Mouse (Mus musculus) kidney, adult 9 months (tissue): Measurements from ENCODE around the gene Ahnak.
"Not testable (repeated sequence)": the region's sequence is repeated elsewhere in the genome, so short reads cannot be mapped to it uniquely, and the experiment has no call there.

Experiments
- DNase-seq: peaks from one replicate; pipeline ENCODE4 v3.0.0; 2022

Ahnak gene

DNA sequence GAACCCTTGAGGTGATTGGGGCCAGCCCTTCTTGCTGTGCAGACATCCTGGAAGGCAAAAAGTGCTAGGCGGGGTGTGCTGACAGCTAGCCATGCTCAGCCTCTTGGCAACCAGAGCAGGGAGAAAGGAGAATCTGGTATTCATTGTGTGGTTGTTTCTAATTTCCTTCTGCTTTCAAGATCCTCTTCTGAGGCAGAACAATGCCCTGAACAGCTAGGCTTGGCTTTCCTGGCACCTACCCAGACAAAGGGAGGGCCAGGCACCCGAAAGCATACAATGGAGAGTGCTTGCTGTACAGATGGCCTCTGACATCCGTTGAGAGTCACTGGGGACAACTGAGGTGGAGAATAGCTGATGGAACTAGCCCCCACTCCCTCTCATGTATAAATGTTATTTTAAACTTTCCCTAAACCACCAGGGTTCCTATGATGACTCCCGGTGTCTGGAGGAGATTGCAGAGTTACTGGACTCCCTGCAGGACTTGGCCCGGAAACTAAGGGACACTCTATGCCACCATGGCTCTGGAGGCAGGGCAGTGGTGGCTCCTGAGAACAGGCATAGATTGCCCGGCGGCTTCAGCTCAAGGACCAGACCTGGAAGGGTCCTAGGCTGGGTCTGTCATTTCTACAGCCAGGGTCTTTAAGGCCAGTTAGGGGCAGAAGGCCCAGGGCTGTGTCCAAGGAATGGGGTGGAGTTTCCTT lies 82.5 kb downstream of the Ahnak start:
- peak; percentile 66 for DNase-seq

DNA sequence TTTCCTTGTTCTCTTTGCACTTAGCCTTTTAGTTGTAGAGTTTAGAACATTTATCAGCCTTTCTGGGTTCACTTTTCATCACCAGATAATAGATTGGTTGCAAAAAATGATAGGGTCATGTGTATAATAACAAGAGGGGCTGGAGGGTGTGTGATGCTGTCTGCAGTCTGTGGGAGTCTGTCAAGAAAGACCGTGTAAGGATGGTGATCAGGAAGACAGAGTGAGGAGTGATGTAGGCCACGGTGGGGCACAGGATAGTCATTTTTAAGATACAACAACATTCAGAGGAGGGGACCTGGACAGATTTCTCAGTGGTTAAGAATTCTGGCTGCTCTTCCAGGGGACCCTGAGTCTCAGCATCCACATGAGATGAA lies 83.1 kb downstream of the Ahnak start:
- no peak for DNase-seq

DNA sequence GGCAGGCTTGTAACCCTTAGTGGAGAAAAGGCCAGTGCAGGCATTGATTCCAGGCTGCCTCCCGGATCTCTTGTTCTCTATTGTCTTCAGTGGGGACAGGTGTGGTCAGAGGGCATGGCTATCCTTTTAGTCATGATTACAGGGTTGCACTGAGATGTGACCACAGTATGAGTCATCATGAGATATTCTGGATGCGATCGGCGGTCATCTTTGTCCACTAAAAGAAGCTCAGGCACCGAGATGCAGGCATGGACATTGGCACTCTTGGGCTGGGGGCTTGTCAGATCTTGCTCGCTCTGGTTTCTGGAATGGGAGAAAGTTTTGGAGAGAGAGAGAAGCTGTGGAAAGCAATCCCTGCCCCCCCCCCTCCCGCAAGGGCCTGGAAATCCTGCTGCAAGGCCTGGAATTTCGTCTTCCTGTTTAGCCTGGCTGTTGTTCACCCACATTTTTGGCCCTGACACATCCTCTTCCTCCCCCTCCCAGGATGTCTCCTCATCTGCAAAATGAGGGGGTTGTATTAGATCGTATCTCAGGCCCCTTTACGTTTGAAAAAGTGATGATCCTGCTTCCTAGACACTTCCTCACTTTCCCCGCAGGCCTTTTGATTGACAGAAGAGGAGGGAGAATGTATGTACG lies 84.8 kb downstream of the Ahnak start:
- DNase-seq, result peak; percentile 43

DNA sequence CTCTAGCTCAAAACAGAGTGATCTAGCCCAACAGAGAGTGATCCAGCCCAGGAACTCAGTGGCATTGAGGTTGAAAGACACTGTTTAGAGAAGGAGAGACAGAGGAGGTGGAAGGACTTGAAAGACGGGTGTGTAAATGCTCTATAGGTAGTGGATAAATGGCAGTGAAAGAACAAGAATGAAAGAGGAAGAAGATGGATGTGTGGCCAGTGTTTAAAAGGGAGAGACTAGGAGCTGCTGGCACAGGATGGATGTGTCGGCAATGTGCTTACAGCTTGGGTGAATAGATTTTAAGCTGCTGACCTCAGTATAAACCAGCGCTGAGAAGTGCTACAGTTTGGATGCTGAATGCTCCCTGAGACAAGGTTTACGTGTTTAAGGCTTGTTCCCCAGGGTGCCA lies 85.3 kb downstream of the Ahnak start:
- no peak for DNase-seq

DNA sequence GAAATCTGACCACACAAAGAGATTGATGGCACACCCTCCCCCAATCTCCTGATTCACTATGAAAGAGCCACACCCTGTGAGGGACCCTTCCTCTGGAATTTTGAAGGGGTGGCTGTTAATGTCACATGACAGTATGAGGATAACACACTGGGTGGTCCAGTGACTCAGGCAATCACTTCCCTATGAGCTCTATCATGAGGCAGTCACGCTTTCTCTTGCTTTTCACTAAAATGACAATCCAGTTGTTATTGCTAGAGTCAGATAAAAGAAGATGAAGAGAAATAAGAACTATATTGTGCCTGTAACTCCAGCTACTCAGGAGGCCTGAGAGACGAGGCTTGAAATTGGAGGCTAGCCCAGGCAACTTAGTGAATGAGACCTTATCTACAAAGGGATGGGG lies 86.5 kb downstream of the Ahnak start:
- DNase-seq, result no peak

DNA sequence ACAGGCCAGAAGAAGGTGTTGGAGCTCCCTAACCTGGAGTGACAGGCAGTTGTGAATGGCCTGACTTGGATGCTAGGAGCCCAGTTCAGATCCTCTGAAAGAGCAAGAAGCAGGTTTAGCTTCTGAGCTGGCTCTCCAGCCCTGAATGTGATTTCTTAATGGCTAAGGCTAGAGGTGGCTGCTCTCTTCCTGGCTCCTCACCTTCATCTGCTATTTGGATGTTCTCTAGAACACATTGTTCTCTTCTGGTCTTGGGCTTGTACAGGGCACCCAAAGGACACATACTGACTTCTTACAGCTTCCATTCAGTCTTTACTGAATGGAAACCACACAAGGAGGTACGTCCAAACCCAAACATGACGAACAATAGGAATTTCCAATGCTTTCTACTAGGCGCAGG lies 87.0 kb downstream of the Ahnak start:
- DNase-seq, result no peak

DNA sequence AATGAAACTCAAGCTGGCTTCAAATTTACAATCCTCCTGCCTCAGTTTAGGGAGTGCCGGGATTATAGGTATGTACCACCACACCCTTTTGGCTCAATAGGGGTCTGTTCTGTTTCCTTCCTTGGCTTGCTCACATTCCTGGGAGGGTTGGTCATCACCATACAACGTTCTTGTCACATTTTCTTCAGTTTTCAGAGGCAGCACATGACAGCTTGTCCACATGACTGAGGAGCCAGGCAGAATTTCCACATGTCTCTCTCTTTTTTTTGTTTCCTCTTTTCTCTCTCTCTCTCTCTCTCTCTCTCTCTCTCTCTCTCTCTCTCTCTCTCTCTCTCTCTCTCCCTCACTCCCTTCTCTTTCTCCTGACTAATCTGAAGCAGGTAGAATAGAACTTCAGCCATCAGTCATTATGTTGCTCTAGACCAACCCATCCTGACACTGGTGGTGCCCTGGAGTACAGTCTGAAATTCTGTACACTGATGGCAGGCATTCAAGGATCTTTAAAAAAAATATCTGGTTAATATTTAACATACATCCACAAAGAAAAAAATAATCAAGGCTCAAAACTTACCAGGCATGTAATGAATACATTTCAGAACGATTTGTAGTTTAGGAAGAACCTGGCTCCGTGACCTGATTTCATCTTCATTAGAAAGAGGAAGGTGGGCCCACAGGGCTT lies 88.0 kb downstream of the Ahnak start:
- DNase-seq, result peak; percentile 35

DNA sequence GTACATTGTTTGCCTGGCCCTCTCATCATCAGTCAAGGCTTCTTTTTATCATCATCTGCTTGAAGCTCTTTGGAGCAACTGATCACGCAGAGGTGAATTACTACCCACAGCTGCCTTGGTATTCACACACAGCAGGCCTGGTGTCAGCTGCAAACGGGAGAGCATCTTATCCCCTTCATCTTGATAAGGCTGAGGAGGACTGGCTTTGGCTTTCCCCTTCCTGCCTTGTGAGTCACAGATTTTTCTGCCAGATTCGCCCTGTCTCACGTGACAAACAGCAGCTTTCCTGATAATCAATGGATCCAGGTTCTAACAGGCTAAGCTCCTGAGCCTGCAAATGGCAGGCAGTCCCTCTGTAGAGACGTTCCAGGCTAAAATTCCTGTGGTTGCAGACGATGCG lies 90.8 kb downstream of the Ahnak start:
- DNase-seq, result no peak

DNA sequence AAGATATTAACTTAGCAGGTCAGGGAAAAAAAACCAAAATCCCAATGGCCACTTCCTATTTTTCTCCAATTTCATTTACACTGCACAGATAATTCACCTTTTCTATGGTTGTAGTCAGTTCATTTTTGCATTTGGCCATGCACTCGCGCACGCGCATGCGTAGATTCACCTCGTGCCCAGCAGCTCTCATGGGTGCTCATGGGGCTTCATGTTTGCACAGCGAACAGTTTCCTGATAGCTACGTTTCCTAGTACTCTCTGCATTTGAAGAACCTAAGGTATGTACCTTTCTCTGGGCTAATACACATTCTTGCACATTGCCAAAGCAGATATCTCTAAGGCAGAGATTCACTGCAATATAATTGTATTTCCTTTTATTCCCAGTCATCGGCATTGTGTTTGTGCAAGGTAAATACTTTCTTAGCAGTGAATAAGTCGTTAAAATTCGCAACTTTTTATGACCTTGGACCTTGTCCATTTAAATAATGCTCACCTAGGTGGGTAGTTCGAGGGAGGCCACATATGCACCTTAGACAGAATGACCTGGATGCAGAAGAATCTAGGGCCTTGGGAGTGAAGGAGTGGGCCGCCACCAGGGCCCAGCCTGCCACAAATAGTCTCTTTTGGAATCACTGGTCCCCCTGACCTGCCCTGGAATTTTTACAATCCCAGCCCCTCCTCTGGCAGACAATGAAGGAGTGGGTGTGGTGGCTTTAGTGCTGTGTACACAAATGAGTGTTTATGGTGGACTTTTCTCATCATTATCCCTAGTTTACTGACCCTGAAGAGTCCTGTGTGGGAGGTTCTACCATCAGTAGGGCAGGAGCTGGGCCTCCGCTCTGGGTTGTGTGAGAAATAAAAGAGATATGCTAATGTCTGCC lies 92.5 kb downstream of the Ahnak start:
- no peak for DNase-seq

DNA sequence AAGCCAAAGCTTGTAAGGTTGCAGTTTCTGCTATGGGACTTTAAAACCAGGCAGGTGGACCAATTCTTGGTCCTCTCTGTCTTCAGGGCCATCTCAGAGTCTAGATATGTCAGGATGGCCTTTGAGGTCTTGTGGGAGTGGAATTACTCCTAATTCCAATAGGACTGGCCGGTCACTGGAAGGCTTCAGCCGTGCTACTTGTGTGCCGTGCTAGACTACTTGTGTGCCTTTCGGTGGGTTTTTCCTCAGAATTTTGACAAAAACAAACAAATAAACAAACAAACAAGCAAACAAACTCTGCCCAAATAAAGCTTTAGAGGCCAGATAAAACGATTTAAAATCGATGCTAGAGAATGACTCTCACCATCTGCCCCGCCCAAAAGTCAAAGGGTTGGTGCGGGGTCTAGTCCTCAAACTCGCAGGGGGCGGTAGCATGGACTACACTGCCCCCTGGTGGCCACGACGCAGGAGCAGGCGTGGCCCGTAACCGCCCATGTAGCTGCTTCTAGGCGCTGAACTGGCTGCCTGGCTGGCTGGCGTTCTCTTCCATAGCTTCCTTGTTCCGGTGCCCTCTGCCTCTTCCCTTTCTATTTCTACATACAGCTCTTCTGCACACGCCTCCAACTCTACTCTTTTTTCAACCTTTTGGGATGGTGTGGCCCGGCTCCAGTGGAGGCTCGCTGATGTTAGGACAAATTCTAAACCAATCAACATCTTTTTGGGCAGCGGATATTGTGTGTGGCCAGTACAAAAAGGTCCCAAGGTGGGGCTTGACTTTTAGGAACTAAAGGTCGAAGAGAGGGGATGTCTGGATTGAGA lies 93.3 kb downstream of the Ahnak start:
- peak; percentile 87 for DNase-seq

DNA sequence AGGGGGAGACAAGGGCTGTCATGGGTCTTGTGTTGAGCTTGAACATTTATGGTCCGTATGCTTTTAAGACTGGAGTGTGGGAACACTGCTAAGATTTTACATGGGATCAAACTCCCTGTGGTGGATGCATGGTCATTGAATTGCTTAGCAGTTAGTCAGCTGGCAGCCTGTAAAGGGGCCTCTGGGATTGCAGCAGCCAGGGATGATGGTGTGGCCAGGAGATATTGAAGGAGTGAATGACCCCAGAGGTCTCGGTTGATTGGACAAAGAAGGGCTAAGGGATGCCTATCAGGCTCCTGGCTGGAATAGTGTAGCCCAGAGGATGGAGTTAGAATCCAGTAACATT lies 93.9 kb downstream of the Ahnak start:
- DNase-seq, result no peak

DNA sequence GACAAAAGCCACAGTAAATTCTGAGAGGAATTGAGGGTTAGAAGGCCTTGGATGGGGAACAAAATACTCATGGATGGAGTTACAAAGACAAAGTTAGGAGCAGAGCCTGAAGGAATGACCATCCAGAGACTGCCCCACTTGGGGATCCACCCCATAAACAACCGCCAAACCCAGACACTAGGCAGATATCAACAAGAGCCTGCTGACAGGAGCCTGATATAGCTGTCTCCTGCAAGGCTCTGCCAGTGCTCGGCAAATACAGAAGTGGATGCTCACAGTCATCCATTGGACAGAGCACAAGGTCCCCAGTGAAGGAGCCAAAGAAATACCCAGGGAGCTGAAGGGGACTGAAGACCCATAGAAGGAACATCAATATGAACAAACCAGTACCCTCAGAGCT lies 94.8 kb downstream of the Ahnak start:
- not testable (repeated sequence) for DNase-seq

DNA sequence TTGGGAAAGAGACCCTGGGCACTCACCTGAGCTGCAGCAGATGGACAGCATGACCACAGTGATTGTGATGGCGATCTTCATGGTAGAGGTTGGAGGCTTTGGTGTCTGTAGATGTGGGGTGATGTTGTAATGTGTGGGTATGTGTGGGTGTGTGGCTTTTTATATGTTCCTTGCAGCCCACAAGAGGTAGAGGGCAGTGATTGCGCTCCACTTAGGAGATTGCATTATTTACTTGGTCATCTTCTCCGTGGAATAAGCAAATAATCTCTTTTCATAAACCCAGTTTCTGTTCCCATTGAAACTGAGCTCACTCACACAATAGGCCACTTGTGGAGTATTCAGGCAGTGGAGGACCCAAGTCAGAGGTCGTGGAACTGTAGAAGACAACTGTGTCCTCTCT lies 98.7 kb downstream of the Ahnak start, which contains the start of gene Scgb1a1:
Gene Scgb1a1 (minus strand): TSS at position 138 of the 400 bp plus-strand sequence.
- DNase-seq, result no peak

DNA sequence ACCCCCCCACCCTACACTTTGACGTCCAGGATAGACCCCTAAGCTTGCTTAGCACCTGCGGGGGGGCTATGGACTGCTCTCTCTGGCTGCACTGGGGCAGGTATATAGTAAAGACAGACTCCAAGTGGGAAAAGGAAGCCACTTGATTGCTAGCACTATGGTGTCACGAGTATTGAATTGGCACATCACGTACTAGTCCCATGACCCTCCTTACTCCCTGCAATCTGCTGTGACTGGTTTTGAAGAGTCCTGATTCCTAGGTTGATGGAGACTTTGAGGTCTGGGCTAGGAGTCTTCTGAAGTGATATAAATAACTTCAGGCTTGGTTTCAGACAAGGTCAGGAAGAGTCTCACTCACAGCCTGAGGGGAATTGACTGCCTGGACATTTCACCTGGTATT lies 101.1 kb downstream of the Ahnak start:
- DNase-seq, result no peak

DNA sequence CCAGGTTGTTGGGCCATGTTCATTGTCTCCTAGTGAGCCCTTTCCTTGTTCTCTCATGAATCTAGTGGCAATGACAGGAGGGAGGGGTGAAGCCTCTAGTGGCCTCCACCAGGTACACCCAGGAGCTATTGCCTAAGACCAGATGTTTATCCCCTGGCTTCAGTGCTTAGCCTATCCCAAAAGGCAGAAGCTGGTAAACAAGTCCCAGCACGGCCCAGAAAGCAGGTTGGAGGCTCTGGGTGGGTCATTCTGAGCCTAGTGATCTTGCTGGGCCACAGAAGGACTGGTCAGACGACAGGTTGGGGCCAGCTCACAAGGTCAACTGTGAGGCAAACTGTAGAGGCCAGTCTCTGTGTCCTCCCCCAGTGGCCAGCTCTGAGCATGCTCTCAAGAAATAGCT lies 101.6 kb downstream of the Ahnak start:
- no peak for DNase-seq

DNA sequence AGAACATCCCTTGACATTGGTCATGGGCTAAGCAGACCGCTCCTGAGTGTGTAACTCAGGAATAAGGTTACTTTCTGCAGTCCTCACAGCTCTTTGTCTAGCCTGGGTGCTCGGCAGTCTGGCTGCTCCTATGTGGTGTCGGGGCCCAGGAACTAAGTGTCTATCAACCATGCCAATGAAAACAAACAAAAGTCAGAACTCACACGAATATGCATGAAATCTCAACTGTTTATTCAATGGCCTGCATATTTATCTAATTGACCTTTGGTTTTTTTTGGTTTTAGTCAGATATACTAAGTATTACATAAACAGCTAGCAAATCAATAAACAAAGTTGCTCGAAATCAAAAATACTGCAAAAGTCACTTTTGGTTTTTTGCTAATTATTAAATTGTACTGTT lies 106.0 kb downstream of the Ahnak start:
- no peak for DNase-seq

DNA sequence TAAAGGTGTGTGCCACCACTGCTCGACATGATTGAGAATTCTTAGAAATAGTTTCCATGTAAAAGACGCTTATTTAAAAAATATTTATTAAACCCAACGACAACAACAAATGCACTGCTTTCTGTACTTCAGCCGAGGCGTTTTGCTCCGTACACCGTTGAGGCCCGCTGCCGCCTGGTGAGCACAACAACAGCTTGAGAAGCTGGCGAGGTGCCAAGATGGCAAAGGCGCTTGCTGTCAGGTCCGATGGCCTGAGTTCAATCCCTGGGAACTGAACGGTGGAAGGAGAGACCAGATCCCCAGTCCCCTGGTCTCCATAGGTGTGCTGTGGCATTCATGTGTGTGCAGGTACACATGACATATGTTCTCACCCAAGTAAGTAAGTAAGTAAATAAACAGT lies 108.4 kb downstream of the Ahnak start:
- no peak for DNase-seq

DNA sequence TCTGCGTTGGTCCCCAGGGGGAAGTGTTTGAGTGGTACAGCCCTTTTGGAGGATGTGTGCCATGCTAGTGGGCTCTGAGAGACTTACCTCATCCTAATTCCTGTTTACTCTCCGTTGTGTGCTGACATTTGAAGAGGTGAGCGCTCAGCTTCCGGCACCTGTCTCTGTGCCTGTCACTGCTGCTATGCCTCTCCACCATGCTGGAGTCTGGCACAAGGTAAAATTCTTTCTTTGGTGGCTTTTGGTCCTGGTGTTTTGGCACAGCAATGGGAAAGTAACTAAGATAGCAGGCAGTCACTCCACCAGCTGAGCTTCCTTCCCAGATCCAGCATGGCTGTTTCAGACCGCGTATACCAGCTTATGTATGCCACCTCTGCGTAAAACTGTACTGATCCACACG lies 110.7 kb downstream of the Ahnak start:
- DNase-seq, result no peak

DNA sequence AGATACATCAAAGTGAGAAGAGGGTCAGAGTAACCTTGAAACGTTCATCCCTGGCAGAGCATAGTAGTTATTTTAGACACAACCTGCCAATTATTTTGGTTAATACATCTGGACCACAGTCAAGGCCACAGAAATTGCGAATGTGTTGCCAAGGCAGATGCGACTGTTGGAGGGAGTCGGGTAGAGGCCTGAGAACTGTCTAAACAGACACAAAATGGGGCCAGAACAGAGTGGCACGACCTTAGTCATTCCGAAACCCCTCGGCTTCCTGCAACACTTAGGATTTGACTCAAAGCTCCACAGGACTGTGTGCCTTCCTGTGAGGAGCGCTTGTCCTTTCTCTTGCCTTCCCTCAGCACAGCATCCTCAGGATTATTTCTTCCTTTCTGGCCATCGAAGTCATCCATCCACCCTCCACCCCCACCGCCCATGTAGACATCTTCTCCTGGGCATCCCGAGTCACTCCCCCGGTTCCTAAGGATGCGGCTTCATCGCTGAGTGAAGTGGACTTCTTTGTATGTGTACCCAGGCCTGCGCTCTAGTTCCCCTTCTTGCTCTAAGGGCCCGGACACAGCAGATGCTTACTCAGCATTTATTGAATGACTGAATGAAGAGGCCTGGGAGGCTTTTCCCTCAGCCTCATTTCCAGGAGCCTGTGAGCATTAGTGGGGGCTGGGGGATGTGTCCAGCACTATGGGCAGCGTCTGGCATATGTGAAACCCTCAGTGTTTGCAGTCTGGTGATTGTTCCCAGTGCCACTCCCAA lies 111.4 kb downstream of the Ahnak start:
- no peak for DNase-seq

DNA sequence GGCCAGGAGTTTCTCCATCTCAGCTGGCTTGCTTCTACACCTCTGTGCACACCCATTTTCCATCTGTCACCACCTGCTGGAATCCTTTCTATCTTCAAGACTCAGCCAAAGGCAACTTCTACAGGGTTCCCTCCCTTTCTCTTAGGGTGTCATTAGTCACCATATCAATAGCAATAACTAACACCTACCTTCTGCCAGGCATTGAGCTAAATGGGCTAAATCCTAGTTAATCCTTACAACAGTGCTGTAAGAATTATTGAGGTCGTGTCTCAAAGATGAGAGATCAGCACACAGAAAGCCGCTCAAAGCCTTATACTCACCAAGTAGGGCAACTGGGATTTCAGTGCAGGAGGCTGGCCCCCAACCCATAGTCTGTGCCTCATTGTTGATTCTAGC lies 112.0 kb downstream of the Ahnak start:
- DNase-seq, result no peak

DNA sequence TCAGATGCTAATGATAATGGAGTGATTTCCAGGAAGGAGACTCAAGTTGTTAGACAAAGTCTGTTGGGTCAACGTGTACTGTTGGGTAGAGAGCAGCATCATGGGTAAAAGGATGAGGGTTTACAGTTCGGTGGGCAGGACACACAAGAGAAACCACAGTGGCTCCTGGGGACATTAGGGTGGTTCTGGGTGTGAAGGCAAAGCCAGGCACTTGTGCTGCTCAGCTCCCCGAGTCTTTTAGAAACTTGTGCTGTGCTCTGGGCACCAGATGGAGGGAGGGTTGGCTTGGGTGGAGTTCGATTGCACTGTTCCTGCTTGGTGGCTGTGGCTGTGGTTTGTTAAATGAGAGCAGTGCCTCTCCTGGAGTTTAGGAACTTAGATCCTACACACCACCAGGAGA lies 114.9 kb downstream of the Ahnak start:
- no peak for DNase-seq
